Mouse (Mus musculus) right cerebral cortex, adult 18-20 months (tissue): Measurements from ENCODE around the gene Gadl1.

Experiments
- DNase-seq: peaks from one replicate; pipeline ENCODE4 v3.0.0; 2022; ENCODE audit warnings: mixed read lengths

Gene Gadl1

GRCm38 (mm10) chr9:116091101-116091841 lies 182.0 kb downstream of the Gadl1 start:
- DNase-seq, result no peak

GRCm38 (mm10) chr9:116091921-116092320 lies 182.7 kb downstream of the Gadl1 start:
- no peak for DNase-seq

- DNase-seq, result no peak
Measured at GRCm38 (mm10) chr9:116098724-116099595, 189.7 kb downstream of the Gadl1 start.

GRCm38 (mm10) chr9:116099596-116099993 lies 190.3 kb downstream of the Gadl1 start:
- no peak for DNase-seq

GRCm38 (mm10) chr9:116100015-116100414 lies 190.8 kb downstream of the Gadl1 start:
- DNase-seq, result no peak

- no peak for DNase-seq
Measured at GRCm38 (mm10) chr9:116101842-116102241, 192.6 kb downstream of the Gadl1 start.

- no peak for DNase-seq
Measured at GRCm38 (mm10) chr9:116104770-116105169, 195.5 kb downstream of the Gadl1 start.

GRCm38 (mm10) chr9:116108729-116109128 lies 199.5 kb downstream of the Gadl1 start:
- DNase-seq, result no peak

GRCm38 (mm10) chr9:116111149-116111970 lies 202.1 kb downstream of the Gadl1 start:
- no peak for DNase-seq

- no peak for DNase-seq
Measured at GRCm38 (mm10) chr9:116114339-116114738, 205.1 kb downstream of the Gadl1 start.

- no peak for DNase-seq
Measured at GRCm38 (mm10) chr9:116115875-116116274, 206.6 kb downstream of the Gadl1 start.

GRCm38 (mm10) chr9:116118332-116118872 lies 209.1 kb downstream of the Gadl1 start:
- DNase-seq, result no peak

GRCm38 (mm10) chr9:116119990-116120389 lies 210.7 kb downstream of the Gadl1 start:
- DNase-seq, result no peak

GRCm38 (mm10) chr9:116121472-116121871 lies 212.2 kb downstream of the Gadl1 start:
- no peak for DNase-seq

- DNase-seq, result no peak
Measured at GRCm38 (mm10) chr9:116122544-116122943, 213.3 kb downstream of the Gadl1 start.

GRCm38 (mm10) chr9:116122969-116123589 lies 213.8 kb downstream of the Gadl1 start:
- no peak for DNase-seq
